Mouse (Mus musculus): ENCODE data around the gene Tagln. TPM values are rescaled to one million over a fixed set of nuclear protein-coding genes. Genes with fewer than 3 reads are reported as not detected.

The Tagln gene
- polyA plus RNA-seq, 1 experiment from 2014 or later, result 5.1 TPM

GRCm38 (mm10) chr9:45907078-45907428 lies 28.8 kb downstream of the Tagln start:
- peak overlapping the region; percentile 90 for H3K9ac ChIP-seq (ENCODE audit: low read length)
- H3K4me1 ChIP-seq (ENCODE audit: control insufficient read depth, insufficient read depth, low read length), result peaks cover 8% of the 10 kb centered on the region; the same call in 1 of the 2 replicates
- peak overlapping the region; percentile 80 for H3K4me2 ChIP-seq (ENCODE audit: low read depth, severe bottlenecking)
- peaks cover 5% of the 10 kb centered on the region for H3K36me3 ChIP-seq (ENCODE audit: control insufficient read depth, insufficient read depth, low read length)
- H3K27ac ChIP-seq (replicated peaks; ENCODE audit: low read depth, low read length), result no peak overlapping the region
- no peaks in the 10 kb centered on the region for H3K27me3 ChIP-seq (ENCODE audit: control insufficient read depth, insufficient read depth, low read length)
- ATAC-seq (ENCODE audit: insufficient number of reproducible peaks, low FRiP score, low TSS enrichment, low read depth) (peak; percentile 47; the same call in 1 of the 2 replicates), DNase-seq (ENCODE audit: low spot score) (no peak)
- no peaks in the 10 kb centered on the region for H3K9me3 ChIP-seq (ENCODE audit: control insufficient read depth, low read length)
- H3K4me3 ChIP-seq (ENCODE audit: low read depth, low read length), result peak overlapping the region; percentile 88
- WGBS, result under 1% methylated on average over 19 of the region's 19 CpGs

- Histone ChIP-seq H3K27ac (replicated peaks; ENCODE audit: low read depth, low read length) (peak within 1 kb of the TSS; percentile 82), H3K9me3 (ENCODE audit: control insufficient read depth, low read length) (no peaks in the 10 kb centered on the region), H3K36me3 (ENCODE audit: control insufficient read depth, insufficient read depth, low read length) (peaks cover 5% of the 10 kb centered on the region), H3K9ac (ENCODE audit: low read length) (peak within 1 kb of the TSS; percentile 90), H3K27me3 (ENCODE audit: control insufficient read depth, insufficient read depth, low read length) (no peaks in the 10 kb centered on the region), H3K4me2 (ENCODE audit: low read depth, severe bottlenecking) (peak within 1 kb of the TSS; percentile 80), H3K4me1 (ENCODE audit: control insufficient read depth, insufficient read depth, low read length) (peaks cover 8% of the 10 kb centered on the region; the same call in 1 of the 2 replicates), H3K4me3 (ENCODE audit: low read depth, low read length) (peak within 1 kb of the TSS; percentile 88)
- under 1% methylated on average over 65 of the region's 80 CpGs for WGBS
- ATAC-seq (ENCODE audit: insufficient number of reproducible peaks, low FRiP score, low TSS enrichment, low read depth) (peak; percentile 91), DNase-seq (ENCODE audit: low spot score) (peak; percentile 92)
These were observed 29.3 kb downstream of the Tagln start, which contains the start of the genes Pcsk7 and Rnf214 for GRCm38 (mm10) chr9:45906355-45907077. Gene Pcsk7, plus strand, starts transcription at chr9:45906497. Gene Rnf214, minus strand, starts transcription at chr9:45906911.

GRCm38 (mm10) chr9:45905811-45906237 lies 30.0 kb downstream of the Tagln start:
- WGBS, result under 1% methylated on average over 23 of the region's 27 CpGs
- ATAC-seq (ENCODE audit: insufficient number of reproducible peaks, low FRiP score, low TSS enrichment, low read depth), result peak; percentile 46; the same call in 1 of the 2 replicates

GRCm38 (mm10) chr9:45905196-45905595 lies 30.7 kb downstream of the Tagln start:
- WGBS, result 52% methylated on average over 4 of the region's 4 CpGs
- Histone ChIP-seq H3K4me1 (ENCODE audit: control insufficient read depth, insufficient read depth, low read length) (peaks cover 8% of the 10 kb centered on the region; the same call in 1 of the 2 replicates), H3K27ac (replicated peaks; ENCODE audit: low read depth, low read length) (no peak overlapping the region), H3K9me3 (ENCODE audit: control insufficient read depth, low read length) (no peaks in the 10 kb centered on the region), H3K9ac (ENCODE audit: low read length) (no peak overlapping the region; the same call in 1 of the 2 replicates), H3K4me2 (ENCODE audit: low read depth, severe bottlenecking) (peak overlapping the region; percentile 74), H3K27me3 (ENCODE audit: control insufficient read depth, insufficient read depth, low read length) (no peaks in the 10 kb centered on the region), H3K36me3 (ENCODE audit: control insufficient read depth, insufficient read depth, low read length) (peaks cover 5% of the 10 kb centered on the region), H3K4me3 (ENCODE audit: low read depth, low read length) (peak overlapping the region; percentile 88)
- ATAC-seq (ENCODE audit: insufficient number of reproducible peaks, low FRiP score, low TSS enrichment, low read depth) (no peak), DNase-seq (ENCODE audit: low spot score) (no peak)

More at GRCm38 (mm10) chr9:45905811-45906237, 30.0 kb downstream of the Tagln start:
- H3K4me2 ChIP-seq (ENCODE audit: low read depth, severe bottlenecking), result peak overlapping the region; percentile 74
- no peaks in the 10 kb centered on the region for H3K27me3 ChIP-seq (ENCODE audit: control insufficient read depth, insufficient read depth, low read length)
- peak overlapping the region; percentile 88 for H3K4me3 ChIP-seq (ENCODE audit: low read depth, low read length)
- H3K36me3 ChIP-seq (ENCODE audit: control insufficient read depth, insufficient read depth, low read length), result peaks cover 5% of the 10 kb centered on the region
- no peaks in the 10 kb centered on the region for H3K9me3 ChIP-seq (ENCODE audit: control insufficient read depth, low read length)
- H3K27ac ChIP-seq (replicated peaks; ENCODE audit: low read depth, low read length), result peak overlapping the region; percentile 82
- peak; percentile 63 for DNase-seq (ENCODE audit: low spot score)
- peak overlapping the region; percentile 90 for H3K9ac ChIP-seq (ENCODE audit: low read length)
- H3K4me1 ChIP-seq (ENCODE audit: control insufficient read depth, insufficient read depth, low read length), result peaks cover 8% of the 10 kb centered on the region; the same call in 1 of the 2 replicates

- ATAC-seq (ENCODE audit: insufficient number of reproducible peaks, low FRiP score, low TSS enrichment, low read depth), result no peak
- Histone ChIP-seq H3K36me3 (ENCODE audit: control insufficient read depth, insufficient read depth, low read length) (peaks cover 17% of the 10 kb centered on the region; the same call in 1 of the 2 replicates), H3K4me2 (ENCODE audit: low read depth, severe bottlenecking) (no peak overlapping the region), H3K9ac (ENCODE audit: low read length) (no peak overlapping the region), H3K4me3 (ENCODE audit: low read depth, low read length) (no peak overlapping the region), H3K4me1 (ENCODE audit: control insufficient read depth, insufficient read depth, low read length) (no peaks in the 10 kb centered on the region), H3K9me3 (ENCODE audit: control insufficient read depth, low read length) (no peaks in the 10 kb centered on the region), H3K27me3 (ENCODE audit: control insufficient read depth, insufficient read depth, low read length) (no peaks in the 10 kb centered on the region), H3K27ac (replicated peaks; ENCODE audit: low read depth, low read length) (no peak overlapping the region)
- no peak for DNase-seq (ENCODE audit: low spot score)
These were observed 42.2 kb downstream of the Tagln start for GRCm38 (mm10) chr9:45893681-45894080.

Small RNA genes lying within 50 kb of the gene (microRNA-seq; reads per million reads assigned to microRNA genes)
- not detected for gene Mir7087

Other genes starting within 250 kb of the Tagln start
- gene Cep164, start 107.4 kb downstream of the Tagln start, polyA plus RNA-seq (2014; fragmentation: Nextera tagmentation; extraction: Ambion mirVana), result 21.7 and 23.6 TPM in 2 replicates
- 22.9 and 25.4 TPM in 2 replicates for gene Bace1, start 97.5 kb downstream of the Tagln start, polyA plus RNA-seq (2014; fragmentation: Nextera tagmentation; extraction: Ambion mirVana)
- 13.4 and 15.4 TPM in 2 replicates for gene Pcsk7, start 29.6 kb downstream of the Tagln start, polyA plus RNA-seq (2014; fragmentation: Nextera tagmentation; extraction: Ambion mirVana)
- gene Rnf214, start 29.1 kb downstream of the Tagln start, polyA plus RNA-seq (2014; fragmentation: Nextera tagmentation; extraction: Ambion mirVana), result 64.0 and 66.7 TPM in 2 replicates
- 24.3 and 26.6 TPM in 2 replicates for gene Sidt2, start 19.2 kb upstream of the Tagln start, polyA plus RNA-seq (2014; fragmentation: Nextera tagmentation; extraction: Ambion mirVana)
- gene Pafah1b2, start 76.6 kb upstream of the Tagln start, polyA plus RNA-seq (2014; fragmentation: Nextera tagmentation; extraction: Ambion mirVana), result 219 and 224 TPM in 2 replicates
- 10.6 and 10.8 TPM in 2 replicates for gene Sik3, start 76.8 kb upstream of the Tagln start, polyA plus RNA-seq (2014; fragmentation: Nextera tagmentation; extraction: Ambion mirVana)

Data from limb, embryonic 11.5 days (tissue).